Mouse (Mus musculus): ENCODE data around the gene Spag5. TPM values are rescaled to one million over a fixed set of nuclear protein-coding genes. Genes with fewer than 3 reads are reported as not detected.

The Spag5 gene
- total and polyA plus RNA-seq, 2 experiments from 2014 or later: 6.8 to 16.8 TPM

- Histone ChIP-seq H3K4me2 (ENCODE audit: low read depth, low read length) (no peak overlapping the region), H3K9ac (replicated peaks; ENCODE audit: low read depth, low read length) (no peak overlapping the region), H3K36me3 (replicated peaks; ENCODE audit: control insufficient read depth, insufficient read depth, low read length) (peaks cover 98% of the 10 kb centered on the region), H3K4me3 (ENCODE audit: low read depth, low read length) (no peak overlapping the region), H3K27ac (ENCODE audit: low read depth) (no peak overlapping the region), H3K27me3 (ENCODE audit: control insufficient read depth, insufficient read depth, low read length) (no peaks in the 10 kb centered on the region), H3K9me3 (replicated peaks; ENCODE audit: control insufficient read depth, low read length) (no peaks in the 10 kb centered on the region), H3K4me1 (ENCODE audit: control insufficient read depth, insufficient read depth) (no peaks in the 10 kb centered on the region)
- DNase-seq (ENCODE audit: low spot score) (no peak), ATAC-seq (ENCODE audit: insufficient read depth, low read depth) (no peak)
- TF ChIP-seq EP300 (IDR thresholded peaks at IDR 0.05; ENCODE audit: low read depth): no peak
- TF ChIP-seq CTCF (IDR thresholded peaks at IDR 0.05; ENCODE audit: low read depth): no peak
- 78% methylated on average over 4 of the region's 4 CpGs for WGBS
These were observed 21.7 kb upstream of the Spag5 start for GRCm38 (mm10) chr11:78279586-78279985.

- Histone ChIP-seq H3K4me3 (ENCODE audit: low read depth, low read length) (no peak overlapping the region), H3K4me1 (ENCODE audit: control insufficient read depth, insufficient read depth) (no peaks in the 10 kb centered on the region), H3K27ac (ENCODE audit: low read depth) (no peak overlapping the region), H3K36me3 (replicated peaks; ENCODE audit: control insufficient read depth, insufficient read depth, low read length) (peaks cover 85% of the 10 kb centered on the region), H3K27me3 (ENCODE audit: control insufficient read depth, insufficient read depth, low read length) (no peaks in the 10 kb centered on the region), H3K9ac (replicated peaks; ENCODE audit: low read depth, low read length) (no peak overlapping the region), H3K9me3 (replicated peaks; ENCODE audit: control insufficient read depth, low read length) (no peaks in the 10 kb centered on the region), H3K4me2 (ENCODE audit: low read depth, low read length) (no peak overlapping the region)
- ATAC-seq (ENCODE audit: insufficient read depth, low read depth) (no peak), DNase-seq (ENCODE audit: low spot score) (no peak)
- 86% methylated on average over 7 of the region's 7 CpGs for WGBS
- TF ChIP-seq EP300 (IDR thresholded peaks at IDR 0.05; ENCODE audit: low read depth) (no peak), CTCF (IDR thresholded peaks at IDR 0.05; ENCODE audit: low read depth) (no peak)
These were observed 12.1 kb upstream of the Spag5 start for GRCm38 (mm10) chr11:78289146-78289763.

GRCm38 (mm10) chr11:78290654-78291053 lies 10.7 kb upstream of the Spag5 start, which contains the start of gene BC030499:
BC030499 (plus strand) TSS chr11:78290841.
- WGBS: 85% methylated on average over 4 of the region's 4 CpGs
- Histone ChIP-seq H3K4me1 (ENCODE audit: control insufficient read depth, insufficient read depth) (no peaks in the 10 kb centered on the region), H3K27me3 (ENCODE audit: control insufficient read depth, insufficient read depth, low read length) (no peaks in the 10 kb centered on the region), H3K36me3 (replicated peaks; ENCODE audit: control insufficient read depth, insufficient read depth, low read length) (peaks cover 71% of the 10 kb centered on the region), H3K4me2 (ENCODE audit: low read depth, low read length) (no peak within 1 kb of the TSS), H3K9me3 (replicated peaks; ENCODE audit: control insufficient read depth, low read length) (no peaks in the 10 kb centered on the region), H3K27ac (ENCODE audit: low read depth) (no peak within 1 kb of the TSS), H3K9ac (replicated peaks; ENCODE audit: low read depth, low read length) (no peak within 1 kb of the TSS), H3K4me3 (ENCODE audit: low read depth, low read length) (no peak within 1 kb of the TSS)
- no peak for TF ChIP-seq CTCF (IDR thresholded peaks at IDR 0.05; ENCODE audit: low read depth)
- no peak for TF ChIP-seq EP300 (IDR thresholded peaks at IDR 0.05; ENCODE audit: low read depth)
- no peak for DNase-seq (ENCODE audit: low spot score)
- no peak for ATAC-seq (ENCODE audit: insufficient read depth, low read depth)

- Histone ChIP-seq H3K27me3 (ENCODE audit: control insufficient read depth, insufficient read depth, low read length) (no peaks in the 10 kb centered on the region), H3K36me3 (replicated peaks; ENCODE audit: control insufficient read depth, insufficient read depth, low read length) (peaks cover 34% of the 10 kb centered on the region), H3K4me3 (ENCODE audit: low read depth, low read length) (no peak overlapping the region), H3K27ac (ENCODE audit: low read depth) (no peak overlapping the region), H3K4me1 (ENCODE audit: control insufficient read depth, insufficient read depth) (no peaks in the 10 kb centered on the region), H3K9ac (replicated peaks; ENCODE audit: low read depth, low read length) (no peak overlapping the region), H3K9me3 (replicated peaks; ENCODE audit: control insufficient read depth, low read length) (no peaks in the 10 kb centered on the region), H3K4me2 (ENCODE audit: low read depth, low read length) (no peak overlapping the region)
- ATAC-seq (ENCODE audit: insufficient read depth, low read depth) (no peak), DNase-seq (ENCODE audit: low spot score) (no peak)
- 91% methylated on average over 6 of the region's 6 CpGs for WGBS
- TF ChIP-seq CTCF (IDR thresholded peaks at IDR 0.05; ENCODE audit: low read depth): no peak
- no peak for TF ChIP-seq EP300 (IDR thresholded peaks at IDR 0.05; ENCODE audit: low read depth)
These were observed 6.7 kb upstream of the Spag5 start for GRCm38 (mm10) chr11:78294585-78294984.

- Histone ChIP-seq H3K4me1 (ENCODE audit: control insufficient read depth, insufficient read depth) (0 out of 2 replicates have a peak, but pooled peaks cover 8% of the 10 kb centered on the region), H3K9ac (replicated peaks; ENCODE audit: low read depth, low read length) (0 out of 2 replicates have a peak overlapping the region, but pooled peaks have one; percentile 28), H3K4me2 (ENCODE audit: low read depth, low read length) (peak overlapping the region; percentile 96), H3K4me3 (ENCODE audit: low read depth, low read length) (peak overlapping the region; percentile 87), H3K27ac (ENCODE audit: low read depth) (no peak overlapping the region), H3K27me3 (ENCODE audit: control insufficient read depth, insufficient read depth, low read length) (no peaks in the 10 kb centered on the region), H3K9me3 (replicated peaks; ENCODE audit: control insufficient read depth, low read length) (no peaks in the 10 kb centered on the region), H3K36me3 (replicated peaks; ENCODE audit: control insufficient read depth, insufficient read depth, low read length) (peaks cover 20% of the 10 kb centered on the region)
- DNase-seq (ENCODE audit: low spot score) (no peak), ATAC-seq (ENCODE audit: insufficient read depth, low read depth) (peak; percentile 15; the same call in 1 of the 2 replicates)
- TF ChIP-seq CTCF (IDR thresholded peaks at IDR 0.05; ENCODE audit: low read depth) (no peak), EP300 (IDR thresholded peaks at IDR 0.05; ENCODE audit: low read depth) (no peak)
- WGBS: 65% methylated on average over 7 of the region's 7 CpGs
These were observed 412 bp upstream of the Spag5 start for GRCm38 (mm10) chr11:78300917-78301316.

- 77% methylated on average over 4 of the region's 4 CpGs for WGBS
- no peak overlapping the region for H3K27ac ChIP-seq (ENCODE audit: low read depth)
- ATAC-seq (ENCODE audit: insufficient read depth, low read depth) (no peak), DNase-seq (ENCODE audit: low spot score) (no peak)
- H3K36me3 ChIP-seq (replicated peaks; ENCODE audit: control insufficient read depth, insufficient read depth, low read length): peaks cover 44% of the 10 kb centered on the region
- no peak overlapping the region for H3K4me2 ChIP-seq (ENCODE audit: low read depth, low read length)
- H3K9me3 ChIP-seq (replicated peaks; ENCODE audit: control insufficient read depth, low read length): no peaks in the 10 kb centered on the region
- no peaks in the 10 kb centered on the region for H3K27me3 ChIP-seq (ENCODE audit: control insufficient read depth, insufficient read depth, low read length)
- H3K4me3 ChIP-seq (ENCODE audit: low read depth, low read length): no peak overlapping the region
- TF ChIP-seq EP300 (IDR thresholded peaks at IDR 0.05; ENCODE audit: low read depth) (no peak), CTCF (IDR thresholded peaks at IDR 0.05; ENCODE audit: low read depth) (no peak)
- no peak overlapping the region for H3K9ac ChIP-seq (replicated peaks; ENCODE audit: low read depth, low read length)
- 0 out of 2 replicates have a peak, but pooled peaks cover 8% of the 10 kb centered on the region for H3K4me1 ChIP-seq (ENCODE audit: control insufficient read depth, insufficient read depth)
These were observed 3.9 kb downstream of the Spag5 start for GRCm38 (mm10) chr11:78305272-78305671.
